8 mouse cellular contexts compared by ENCODE assay signal in genomic region chr3:89387632-89388031, GRCm38 (mm10). TPM values are rescaled to one million over a fixed set of nuclear protein-coding genes. Genes with fewer than 3 reads are reported as not detected.
A peak's percentile ranks its signal among the peaks of the same experiment; 100 is the strongest.
DNase-seq lines count a peak whose midpoint lies in the region; ATAC-seq and TF ChIP-seq lines count a peak whose summit lies in the region.
"Had no signal": no experiment of that assay in that cellular context is flagged by ENCODE, and none has a peak within 500 bp of the region (broad histone marks: within the 10 kb centered on the region; RNA-seq: fewer than 3 reads in every experiment).

No protein-coding gene starts in this region.

- H3K4me2 ChIP-seq in liver, embryonic 13.5 days, result peak overlapping the region; percentile 32

- no peak overlapping the region for H3K4me3 ChIP-seq in layer of hippocampus, adult 2 months
- H3K4me3 ChIP-seq in G1E (ENCODE audit: low read depth, low read length), result peak overlapping the region; percentile 64; the same call in 1 of the 2 replicates
- H3K4me3 ChIP-seq in bone marrow, adult 2 months (replicated peaks; ENCODE audit: control insufficient read depth, low read depth, low read length), result peak overlapping the region; percentile 67
- peak overlapping the region; percentile 12; the same call in 1 of the 2 replicates for H3K4me3 ChIP-seq in liver, embryonic 13.5 days (replicated peaks)

- TF ChIP-seq POLR2A in bone marrow, adult 2 months (IDR thresholded peaks at IDR 0.05; ENCODE audit: borderline replicate concordance, control insufficient read depth, low read depth, low read length), result peak; percentile 41; the same call in 1 of the 2 replicates

- no peak for TF ChIP-seq CTCF in layer of hippocampus, adult 2 months (conservative IDR thresholded peaks at IDR 0.05)
- no peak for TF ChIP-seq CTCF in G1E (IDR thresholded peaks at IDR 0.05; ENCODE audit: low read depth, low read length)
- no peak for TF ChIP-seq CTCF in bone marrow, adult 2 months (IDR thresholded peaks at IDR 0.05; ENCODE audit: control insufficient read depth, insufficient read depth, low read length)

- H3K9ac ChIP-seq in liver, embryonic 13.5 days, result no peak overlapping the region

- peaks cover 85% of the 10 kb centered on the region for H3K36me3 ChIP-seq in G1E (replicated peaks)
- no peaks in the 10 kb centered on the region for H3K36me3 ChIP-seq in liver, embryonic 13.5 days

- DNase-seq in layer of hippocampus, adult 2 months (ENCODE audit: low spot score in 2 of 2), result no peak
- no peak for DNase-seq in layer of hippocampus, adult 18-20 months (ENCODE audit: low spot score in 2 of 2)
- no peak for DNase-seq in G1E (ENCODE audit: low spot score)
- no peak for DNase-seq in liver, embryonic 13.5 days
- no peak for DNase-seq in ovary, adult 18-20 months (ENCODE audit: low spot score)
- no peak for DNase-seq in frontal cortex, adult 2 months (ENCODE audit: extremely low spot score in 1 of 2, low spot score in 1 of 2)

- no peaks in the 10 kb centered on the region for H3K27me3 ChIP-seq in G1E (ENCODE audit: insufficient read depth, low read length)
- H3K27me3 ChIP-seq in liver, embryonic 13.5 days, result peaks cover 21% of the 10 kb centered on the region

- no peak for ATAC-seq in G1E (ENCODE audit: extremely low read depth, insufficient number of reproducible peaks, low FRiP score, poor library complexity, severe bottlenecking)
- no peak for ATAC-seq in liver, embryonic 13.5 days (ENCODE audit: low read depth)

- peaks cover 97% of the 10 kb centered on the region for H3K4me1 ChIP-seq in G1E (ENCODE audit: insufficient read depth, low read depth, low read length)
- peaks cover 2% of the 10 kb centered on the region for H3K4me1 ChIP-seq in bone marrow, adult 2 months (ENCODE audit: control insufficient read depth, insufficient read depth, low read length)
- H3K4me1 ChIP-seq in liver, embryonic 13.5 days (replicated peaks), result peaks cover 77% of the 10 kb centered on the region

- H3K27ac ChIP-seq in layer of hippocampus, adult 2 months, result peak overlapping the region; percentile 75
- H3K27ac ChIP-seq in bone marrow, adult 2 months (ENCODE audit: control insufficient read depth, insufficient read depth, low read depth, low read length, poor library complexity), result peak overlapping the region; percentile 93
- no peak overlapping the region for H3K27ac ChIP-seq in liver, embryonic 13.5 days

- WGBS in bone marrow, adult 2 months, result 30% methylated on average over 11 of the region's 11 CpGs
- 58% methylated on average over 11 of the region's 11 CpGs for WGBS in liver, embryonic 13.5 days (ENCODE audit: insufficient replicate concordance)

- no peaks in the 10 kb centered on the region for H3K9me3 ChIP-seq in G1E (replicated peaks)
- H3K9me3 ChIP-seq in liver, embryonic 13.5 days (replicated peaks), result no peaks in the 10 kb centered on the region

RNA-seq across cellular contexts. Expression of gene Zbtb7b, which starts 6.9 kb away (rescaled TPM):
- 10 to 100 TPM; 11.3 to 13.4 TPM for total RNA-seq in layer of hippocampus, adult 2 months (2021)
- 10 to 100 TPM; 12.1 to 16.8 TPM for total RNA-seq in layer of hippocampus, adult 18-20 months (2021)
- total RNA-seq in G1E (2014; fragmentation: Nextera tagmentation) (32.9 and 34.2 TPM in 2 replicates), G1E (2017) (23.3 and 31.4 TPM in 2 replicates)
- polyA plus RNA-seq in G1E (2012), result 123 and 126 TPM in 2 replicates
- 20.8 and 40.2 TPM in 2 replicates for polyA plus RNA-seq in bone marrow, adult 2 months (2011; ENCODE audit: insufficient read depth, insufficient read length, low replicate concordance, missing spikeins)
- polyA plus RNA-seq in liver, embryonic 13.5 days (2015; fragmentation: Nextera tagmentation; extraction: Ambion mirVana), result 0.97 and 1.8 TPM in 2 replicates
- 15.2 and 15.3 TPM in 2 replicates for polyA plus RNA-seq in frontal cortex, adult 2 months (2012; rRNA removed)

RNA-seq across cellular contexts. Expression of gene Lenep, which starts 15.0 kb away (rescaled TPM):
- 1 to 10 TPM; 5.8 to 7.1 TPM for total RNA-seq in layer of hippocampus, adult 2 months (2021)
- total RNA-seq in layer of hippocampus, adult 18-20 months (2021), result 1 to 10 TPM; 2.5 to 4.4 TPM
- total RNA-seq in G1E (2014; fragmentation: Nextera tagmentation) (3.7 and 6.7 TPM in 2 replicates), G1E (2017) (0.98 and 1.8 TPM in 2 replicates)
- 0.03 and 0.12 TPM in 2 replicates for polyA plus RNA-seq in G1E (2012)
- 0.92 TPM in 1 of 2 replicates, not detected in the other for polyA plus RNA-seq in bone marrow, adult 2 months (2011; ENCODE audit: insufficient read depth, insufficient read length, low replicate concordance, missing spikeins)
- not detected in 2 replicates for polyA plus RNA-seq in liver, embryonic 13.5 days (2015; fragmentation: Nextera tagmentation; extraction: Ambion mirVana)
- polyA plus RNA-seq in frontal cortex, adult 2 months (2012; rRNA removed), result 5.1 and 6.3 TPM in 2 replicates

RNA-seq across cellular contexts. Expression of gene Dcst1, which starts 22.6 kb away (rescaled TPM):
- not detected for total RNA-seq in layer of hippocampus, adult 2 months (2021)
- total RNA-seq in layer of hippocampus, adult 18-20 months (2021), result not detected
- not detected in 2 replicates for total RNA-seq in G1E (2014; fragmentation: Nextera tagmentation)
- 0.06 and 0.22 TPM in 2 replicates for total RNA-seq in G1E (2017)
- polyA plus RNA-seq in G1E (2012), result not detected in 2 replicates
- 1.3 TPM in 1 of 2 replicates, not detected in the other for polyA plus RNA-seq in bone marrow, adult 2 months (2011; ENCODE audit: insufficient read depth, insufficient read length, low replicate concordance, missing spikeins)
- polyA plus RNA-seq in liver, embryonic 13.5 days (2015; fragmentation: Nextera tagmentation; extraction: Ambion mirVana), result not detected in 2 replicates
- polyA plus RNA-seq in frontal cortex, adult 2 months (2012; rRNA removed), result 0.08 TPM in 2 replicates
- total RNA-seq: heart, postnatal 36 days had no signal

RNA-seq across cellular contexts. Expression of gene Flad1, which starts 24.0 kb away (rescaled TPM):
- 10 to 100 TPM; 37.2 to 39.8 TPM for total RNA-seq in layer of hippocampus, adult 2 months (2021)
- 10 to 100 TPM; 39.8 to 39.9 TPM for total RNA-seq in layer of hippocampus, adult 18-20 months (2021)
- total RNA-seq in G1E (2014; fragmentation: Nextera tagmentation) (19.7 and 22.0 TPM in 2 replicates), G1E (2017) (18.0 and 22.0 TPM in 2 replicates)
- polyA plus RNA-seq in G1E (2012), result 12.5 and 17.8 TPM in 2 replicates
- polyA plus RNA-seq in bone marrow, adult 2 months (2011; ENCODE audit: insufficient read depth, insufficient read length, low replicate concordance, missing spikeins), result 9.7 and 17.6 TPM in 2 replicates
- 18.0 and 18.7 TPM in 2 replicates for polyA plus RNA-seq in liver, embryonic 13.5 days (2015; fragmentation: Nextera tagmentation; extraction: Ambion mirVana)
- polyA plus RNA-seq in frontal cortex, adult 2 months (2012; rRNA removed), result 43.7 and 47.7 TPM in 2 replicates

RNA-seq across cellular contexts. Expression of gene Dcst2, which starts 25.9 kb away (rescaled TPM):
- total RNA-seq in layer of hippocampus, adult 2 months (2021), result under 1 TPM; 0.29 to 0.77 TPM
- under 1 TPM; 0.22 to 0.41 TPM for total RNA-seq in layer of hippocampus, adult 18-20 months (2021)
- total RNA-seq in G1E (2014; fragmentation: Nextera tagmentation), result not detected in 2 replicates
- total RNA-seq in G1E (2017), result not detected in 2 replicates
- not detected in 2 replicates for polyA plus RNA-seq in G1E (2012)
- 0.56 TPM in 1 of 2 replicates, not detected in the other for polyA plus RNA-seq in bone marrow, adult 2 months (2011; ENCODE audit: insufficient read depth, insufficient read length, low replicate concordance, missing spikeins)
- polyA plus RNA-seq in liver, embryonic 13.5 days (2015; fragmentation: Nextera tagmentation; extraction: Ambion mirVana), result 0.07 and 0.08 TPM in 2 replicates
- 0.68 and 0.86 TPM in 2 replicates for polyA plus RNA-seq in frontal cortex, adult 2 months (2012; rRNA removed)
- total RNA-seq: heart, postnatal 36 days had no signal
